Mouse (Mus musculus) gastrocnemius, adult 18-20 months (tissue): ENCODE results near the gene Tbc1d9b. TPM values are rescaled to one million over a fixed set of nuclear protein-coding genes. Genes with fewer than 3 reads are reported as not detected.

Experiments
- DNase-seq: peaks from one replicate; pipeline ENCODE4 v3.0.0; 2021; ENCODE audit warnings: low spot score
- total RNA-seq, 2 experiments: library from RNA; stranded (reverse); gene quantifications; 2 replicates each; pipeline ENCODE4 v1.2.3; 2021

Tbc1d9b gene
- total RNA-seq, 2 experiments from 2014 or later, result 21.3 to 22.8 TPM

DNA sequence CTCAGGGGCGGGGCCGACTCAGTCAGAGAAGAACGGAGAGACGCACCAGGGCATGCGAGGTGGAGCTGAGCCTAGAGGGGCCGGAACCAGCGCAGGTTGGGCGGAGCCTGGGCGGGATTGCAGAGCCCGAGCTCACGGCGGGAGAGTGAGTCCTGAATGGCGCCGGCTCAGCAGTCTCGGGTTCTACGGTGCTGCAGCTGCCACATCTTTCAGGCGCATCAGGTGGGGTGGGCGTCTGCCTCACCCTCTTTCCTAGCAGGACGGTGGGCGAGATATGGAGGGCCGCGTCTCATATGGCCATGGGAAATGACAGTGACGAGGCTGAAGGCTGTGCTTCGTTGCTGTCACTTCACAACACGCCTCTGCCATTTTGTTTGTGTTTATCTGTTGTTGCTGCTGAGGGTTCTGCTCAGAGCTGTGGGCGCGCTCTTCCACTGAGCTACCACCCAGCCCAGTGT lies 43.6 kb downstream of the Tbc1d9b start:
- DNase-seq, result peak; percentile 98

DNA sequence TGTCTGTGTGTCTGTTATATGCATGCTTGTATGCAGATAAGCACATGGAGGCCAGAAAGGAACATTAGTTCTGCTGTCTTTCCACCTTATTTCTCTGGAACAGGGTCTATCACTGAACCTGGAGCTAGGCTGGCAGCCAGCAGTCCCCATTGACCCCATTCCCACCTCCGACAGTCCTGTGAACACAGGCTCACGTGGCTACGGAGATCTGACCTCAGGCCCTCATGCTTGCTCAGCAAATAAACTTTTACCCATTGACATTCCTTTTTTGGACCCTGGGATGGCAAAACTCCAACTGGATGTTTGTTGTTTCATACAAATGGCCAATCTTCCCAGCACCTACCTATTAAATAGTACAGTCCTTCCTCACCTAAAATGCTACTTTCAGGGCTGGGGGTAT lies 45.2 kb downstream of the Tbc1d9b start:
- no peak for DNase-seq

- DNase-seq, result no peak
These were observed 45.9 kb downstream of the Tbc1d9b start for GRCm38 (mm10) chr11:50177111-50177510.

DNA sequence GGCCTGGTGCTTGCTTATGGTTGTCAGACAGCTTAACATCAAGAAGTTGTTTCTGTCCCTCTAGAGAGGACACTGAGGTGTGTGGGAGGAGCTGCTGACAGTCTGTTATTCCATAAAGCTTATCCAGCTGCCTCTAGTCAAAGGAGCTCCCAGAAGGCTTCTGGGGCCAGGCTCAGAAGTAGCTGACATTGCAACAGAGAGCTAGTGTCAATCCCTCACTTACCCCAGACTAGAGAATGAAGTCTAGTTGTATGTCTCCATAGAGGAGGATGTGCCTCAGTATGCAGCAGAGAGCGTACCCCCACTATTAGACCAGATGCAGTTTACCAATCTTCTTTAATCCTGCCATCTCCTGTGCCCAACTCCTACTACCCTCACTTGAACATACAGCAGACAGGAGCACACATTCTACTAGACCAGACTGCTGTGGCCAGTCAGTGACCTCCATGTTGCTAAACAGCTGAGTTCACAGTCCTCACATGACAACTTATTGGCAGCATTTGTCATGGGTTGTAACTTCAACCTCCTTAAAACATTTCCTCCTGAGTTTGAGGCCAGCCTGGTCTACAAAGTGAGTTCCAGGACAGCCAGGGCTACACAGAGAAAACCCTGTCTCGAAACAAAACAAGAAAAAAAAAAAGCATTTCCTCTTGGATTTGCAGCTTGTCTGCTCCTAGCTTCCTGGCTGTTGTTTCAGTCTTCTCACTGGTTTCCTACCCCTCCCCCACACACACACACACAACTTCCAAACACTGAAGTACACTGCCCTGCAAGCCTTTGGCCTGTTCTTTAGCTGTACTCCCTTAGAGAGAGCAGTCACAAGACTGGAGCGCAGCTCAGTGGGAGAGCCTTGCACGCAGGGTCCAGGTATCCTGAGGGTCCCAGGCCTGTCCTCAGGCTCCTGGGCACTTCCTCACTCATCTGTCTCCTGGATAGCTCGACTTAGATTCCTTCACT lies 47.6 kb downstream of the Tbc1d9b start:
- DNase-seq, result no peak

DNA sequence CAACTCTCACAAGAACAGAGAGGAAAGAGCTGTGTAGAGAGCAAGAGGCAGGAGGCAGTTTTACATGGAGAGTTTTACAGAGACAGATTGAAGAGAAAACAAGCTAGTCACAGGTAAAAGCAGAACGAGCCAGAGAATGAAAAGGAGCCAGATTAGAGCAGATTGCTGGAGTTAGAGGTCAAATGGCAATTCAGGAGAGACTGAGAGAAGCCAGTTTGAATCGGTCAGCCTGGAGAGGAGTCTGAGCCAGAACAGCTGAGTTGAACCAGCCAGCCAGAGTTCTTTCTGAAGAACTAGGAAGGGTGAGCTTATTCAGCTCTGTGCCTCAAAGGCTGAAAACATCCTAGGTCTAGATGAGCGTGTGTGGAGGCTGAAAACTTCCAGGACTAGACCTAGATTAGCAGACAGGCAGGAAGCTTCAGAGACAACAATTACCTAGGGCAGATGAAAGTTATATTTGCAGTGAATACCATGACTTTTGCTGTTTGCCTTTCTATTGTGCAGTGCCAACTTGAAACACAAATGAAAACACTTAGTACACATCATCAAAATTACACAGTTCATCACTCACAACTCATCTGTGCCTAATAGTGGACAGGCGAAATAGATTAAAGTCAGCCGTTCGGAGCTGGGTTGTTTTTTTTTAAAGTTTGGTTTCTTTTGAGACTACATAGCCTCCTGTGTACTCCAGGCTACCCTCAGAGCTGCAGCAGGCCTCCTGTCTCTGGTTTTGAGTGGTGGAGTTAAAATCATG lies 49.5 kb downstream of the Tbc1d9b start:
- DNase-seq, result no peak

- no peak for DNase-seq
These were observed 51.5 kb downstream of the Tbc1d9b start for GRCm38 (mm10) chr11:50182702-50183101.

DNA sequence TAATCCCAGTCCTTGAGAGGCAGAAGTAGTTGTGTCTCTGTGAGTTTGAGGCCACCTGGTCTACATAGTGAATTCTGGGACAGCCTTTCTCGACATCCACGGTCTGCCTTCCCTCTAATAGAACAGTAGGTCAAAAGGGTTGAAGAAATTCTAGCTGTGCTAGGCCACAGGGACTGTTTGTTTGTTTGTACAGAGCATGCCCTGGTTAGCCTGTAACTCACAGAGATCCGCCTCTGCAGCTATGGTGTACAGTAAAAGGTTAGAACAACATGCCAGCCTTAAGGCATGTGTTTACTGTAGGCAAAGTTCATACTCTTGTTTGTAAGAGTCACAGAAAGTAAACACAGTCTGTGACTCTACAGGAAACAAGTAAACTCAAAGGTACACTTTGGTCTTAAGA lies 53.6 kb downstream of the Tbc1d9b start:
- DNase-seq, result no peak

DNA sequence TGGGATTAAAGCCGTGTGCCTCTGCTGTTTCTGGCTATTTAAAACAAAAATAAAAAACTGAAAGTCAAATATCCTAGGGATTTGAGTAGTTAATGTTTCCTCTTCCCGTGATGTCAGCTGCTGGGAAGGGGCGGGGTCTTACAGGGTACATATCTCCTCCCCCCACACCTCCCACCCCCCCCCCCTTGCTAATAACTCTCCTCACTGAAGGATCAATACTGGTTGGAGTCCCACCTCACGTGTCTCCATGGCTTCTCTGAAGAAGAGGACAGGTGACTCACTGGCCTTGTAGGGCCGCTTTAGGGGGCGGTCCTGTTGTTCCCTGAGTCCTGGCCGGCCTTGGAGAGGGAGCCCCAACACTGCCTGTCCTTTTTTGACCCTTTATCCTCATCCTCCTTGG lies 57.5 kb downstream of the Tbc1d9b start:
- DNase-seq, result no peak

DNA sequence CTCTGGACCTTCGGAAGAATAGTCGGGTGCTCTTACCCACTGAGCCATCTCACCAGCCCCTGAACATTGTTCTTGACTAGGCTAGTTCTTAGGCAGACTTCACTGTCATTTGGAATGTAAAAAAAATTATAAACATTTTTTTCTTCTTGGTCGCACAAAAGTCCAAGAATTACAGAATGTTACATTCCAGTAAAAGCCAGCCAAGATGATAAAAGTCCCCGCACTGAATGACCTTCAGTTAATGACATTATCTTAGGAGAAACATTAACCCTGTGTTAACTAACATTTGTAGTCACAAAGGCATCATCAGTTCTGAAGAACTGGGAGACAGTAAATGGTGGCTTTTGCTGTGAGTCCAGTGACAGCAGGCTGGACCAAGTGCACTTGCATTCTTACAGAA lies 59.2 kb downstream of the Tbc1d9b start:
- no peak for DNase-seq

- no peak for DNase-seq
These were observed 61.1 kb downstream of the Tbc1d9b start for GRCm38 (mm10) chr11:50192278-50192677.

DNA sequence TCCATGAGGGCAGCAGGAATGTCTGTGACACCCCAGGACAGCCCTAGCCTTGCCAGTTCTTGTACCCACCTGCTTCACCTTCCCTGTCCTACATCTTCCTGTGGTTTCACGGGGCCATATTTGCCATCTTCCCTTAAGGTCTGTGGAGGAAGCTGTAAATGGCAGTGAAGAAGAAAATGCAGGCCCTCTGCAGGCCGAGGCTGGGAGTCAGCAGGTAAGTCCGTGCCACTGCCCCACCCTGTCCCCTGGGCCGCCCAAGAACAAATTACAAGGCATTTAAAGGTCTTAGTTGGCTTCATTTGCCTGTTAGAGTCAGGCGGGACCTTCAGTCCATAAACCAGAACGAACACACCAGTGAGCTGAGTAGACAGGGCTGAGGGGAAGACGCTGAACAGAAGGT lies 62.9 kb downstream of the Tbc1d9b start:
- DNase-seq, result no peak

DNA sequence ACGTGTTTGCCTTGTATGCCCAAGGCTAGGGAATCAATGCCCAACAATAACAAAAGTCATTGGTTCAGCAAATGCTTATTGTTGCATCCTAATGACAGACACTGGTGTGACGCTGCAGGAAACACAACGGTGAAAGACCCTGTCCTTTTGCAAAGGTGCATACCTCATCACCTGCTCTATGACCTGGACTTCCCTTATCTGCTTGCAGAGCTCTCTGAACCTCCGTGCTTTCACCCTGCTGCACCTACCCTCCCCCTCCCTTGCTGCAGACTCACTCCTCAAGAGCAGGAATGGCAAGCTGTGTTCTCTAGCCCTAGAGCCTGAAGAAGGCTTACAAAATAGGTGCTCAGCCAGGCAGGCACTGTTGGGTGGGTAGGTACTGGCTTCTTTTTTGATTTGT lies 63.6 kb downstream of the Tbc1d9b start:
- DNase-seq, result no peak

DNA sequence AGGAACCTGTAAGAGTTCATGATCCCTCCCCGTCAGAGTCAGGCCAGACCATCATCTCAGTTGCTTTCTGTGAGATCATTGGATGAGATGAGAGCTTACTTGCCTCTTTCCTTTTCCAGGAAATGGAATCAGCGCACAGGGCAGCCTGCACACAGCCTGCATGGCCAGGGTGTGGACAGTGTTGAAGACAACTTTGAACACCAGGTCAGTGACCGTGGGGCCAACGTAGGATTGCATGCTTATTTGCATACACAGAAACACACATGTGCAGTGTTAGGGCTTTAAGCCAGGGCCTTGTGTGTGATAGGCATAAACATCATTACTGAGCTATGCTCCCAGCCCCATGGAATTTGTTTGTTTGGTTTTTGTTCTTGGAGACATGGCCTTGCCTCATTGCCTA lies 66.3 kb downstream of the Tbc1d9b start:
- no peak for DNase-seq

DNA sequence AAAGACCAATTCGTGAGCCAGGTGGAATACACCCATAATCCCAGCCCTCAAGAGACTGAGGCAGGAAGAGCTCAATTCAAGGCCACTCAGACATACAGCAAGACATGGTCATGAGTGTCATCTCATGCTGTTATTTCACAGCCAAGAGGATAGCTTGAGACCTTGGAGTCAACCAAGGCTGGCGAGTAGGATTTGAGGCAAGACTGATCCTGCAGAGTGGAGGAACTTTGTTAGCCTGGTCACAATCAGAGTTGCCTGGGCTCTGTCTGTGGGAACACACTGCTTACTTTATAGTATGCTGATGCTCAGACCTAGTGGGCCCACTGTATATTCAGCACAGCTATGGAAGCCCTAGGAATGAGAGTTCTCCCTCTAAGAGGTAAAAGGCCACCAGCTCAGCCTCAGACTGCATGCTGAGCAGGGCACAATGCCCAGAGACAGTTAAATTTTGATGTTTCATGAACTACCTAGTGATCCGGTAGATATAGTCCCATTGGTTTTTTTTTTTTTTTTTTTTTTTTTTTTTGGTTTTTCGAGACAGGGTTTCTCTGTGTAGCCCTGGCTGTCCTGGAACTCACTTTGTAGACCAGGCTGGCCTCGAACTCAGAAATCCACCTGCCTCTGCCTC lies 67.1 kb downstream of the Tbc1d9b start:
- DNase-seq, result no peak

GRCm38 (mm10) chr11:50198916-50199315 lies 67.7 kb downstream of the Tbc1d9b start:
- DNase-seq, result no peak

GRCm38 (mm10) chr11:50200613-50201012 lies 69.4 kb downstream of the Tbc1d9b start:
- DNase-seq, result no peak

DNA sequence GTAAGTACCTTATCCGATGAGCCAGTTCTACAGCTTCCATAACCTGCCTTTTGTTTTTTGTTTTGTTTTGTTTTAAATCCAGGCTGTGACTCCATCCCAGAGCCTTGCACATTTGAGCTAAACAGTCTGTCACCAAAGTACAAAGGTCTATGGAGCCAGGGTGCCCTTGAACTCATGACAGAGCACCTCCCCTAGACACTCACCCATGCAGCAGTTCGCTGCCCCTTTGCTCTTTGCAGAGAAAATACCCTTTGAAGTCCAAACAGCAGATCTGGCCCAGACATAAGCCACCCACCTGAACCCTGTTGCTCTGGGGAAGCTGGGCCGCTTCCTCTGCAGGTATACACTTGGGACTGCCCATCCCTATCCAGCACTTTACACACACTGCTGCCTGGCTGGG lies 70.4 kb downstream of the Tbc1d9b start:
- DNase-seq, result no peak

- no peak for DNase-seq
These were observed 72.2 kb downstream of the Tbc1d9b start for GRCm38 (mm10) chr11:50203302-50203827.

DNA sequence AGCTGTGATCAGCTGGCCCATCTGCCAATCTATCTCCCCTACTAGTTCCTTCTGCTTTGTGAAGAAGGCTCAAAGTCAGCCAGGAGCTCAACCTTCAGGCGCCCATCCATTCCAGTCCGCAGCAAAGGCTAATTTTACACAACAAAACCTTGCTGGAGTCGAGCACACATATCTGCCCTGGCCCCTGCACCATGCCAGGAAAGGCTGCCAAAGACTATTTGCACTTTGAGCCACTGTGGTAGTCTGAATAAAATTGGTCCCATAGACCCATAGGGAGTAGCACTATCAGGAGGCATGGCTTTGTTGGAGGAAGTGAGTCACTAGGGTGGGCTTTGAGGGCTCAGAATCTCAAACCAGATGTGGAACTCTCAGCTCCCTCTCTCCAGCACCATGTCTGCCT lies 74.2 kb downstream of the Tbc1d9b start:
- peak; percentile 50 for DNase-seq

- DNase-seq, result no peak
These were observed 74.8 kb downstream of the Tbc1d9b start for GRCm38 (mm10) chr11:50206037-50206436.

DNA sequence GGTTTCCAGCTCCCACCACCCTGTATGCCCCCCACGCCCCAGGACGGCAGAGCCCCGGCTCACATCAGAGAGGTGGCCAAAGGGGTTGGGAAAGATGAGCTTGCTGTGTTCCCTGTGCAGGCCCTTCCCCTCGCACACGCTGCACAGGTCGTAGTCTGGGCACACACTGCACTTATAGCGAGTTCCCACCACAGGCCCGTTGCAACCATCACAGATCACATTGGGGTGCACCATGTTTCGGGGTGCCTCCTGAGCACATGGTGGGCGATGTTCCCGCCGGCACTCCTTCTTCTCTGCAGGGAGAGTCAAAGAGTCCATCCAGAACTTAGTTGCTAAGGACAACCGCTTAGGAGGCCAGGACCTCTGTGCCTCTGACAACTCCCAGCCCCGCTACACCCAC lies 76.1 kb downstream of the Tbc1d9b start:
- DNase-seq, result no peak

- DNase-seq, result no peak
These were observed 76.8 kb downstream of the Tbc1d9b start for GRCm38 (mm10) chr11:50208039-50208438.
